Mouse (Mus musculus) urinary bladder, postnatal 25 days (tissue): Measurements from ENCODE around the gene Tas1r3.

ENCODE experiments used
- DNase-seq: peaks from one replicate; pipeline ENCODE4 v3.0.0; 2022; ENCODE audit warnings: low spot score

The Tas1r3 gene

GRCm38 (mm10) chr4:155841003-155841454 is 22.1 kb downstream of the Tas1r3 start:
- peak; percentile 50 for DNase-seq

DNA sequence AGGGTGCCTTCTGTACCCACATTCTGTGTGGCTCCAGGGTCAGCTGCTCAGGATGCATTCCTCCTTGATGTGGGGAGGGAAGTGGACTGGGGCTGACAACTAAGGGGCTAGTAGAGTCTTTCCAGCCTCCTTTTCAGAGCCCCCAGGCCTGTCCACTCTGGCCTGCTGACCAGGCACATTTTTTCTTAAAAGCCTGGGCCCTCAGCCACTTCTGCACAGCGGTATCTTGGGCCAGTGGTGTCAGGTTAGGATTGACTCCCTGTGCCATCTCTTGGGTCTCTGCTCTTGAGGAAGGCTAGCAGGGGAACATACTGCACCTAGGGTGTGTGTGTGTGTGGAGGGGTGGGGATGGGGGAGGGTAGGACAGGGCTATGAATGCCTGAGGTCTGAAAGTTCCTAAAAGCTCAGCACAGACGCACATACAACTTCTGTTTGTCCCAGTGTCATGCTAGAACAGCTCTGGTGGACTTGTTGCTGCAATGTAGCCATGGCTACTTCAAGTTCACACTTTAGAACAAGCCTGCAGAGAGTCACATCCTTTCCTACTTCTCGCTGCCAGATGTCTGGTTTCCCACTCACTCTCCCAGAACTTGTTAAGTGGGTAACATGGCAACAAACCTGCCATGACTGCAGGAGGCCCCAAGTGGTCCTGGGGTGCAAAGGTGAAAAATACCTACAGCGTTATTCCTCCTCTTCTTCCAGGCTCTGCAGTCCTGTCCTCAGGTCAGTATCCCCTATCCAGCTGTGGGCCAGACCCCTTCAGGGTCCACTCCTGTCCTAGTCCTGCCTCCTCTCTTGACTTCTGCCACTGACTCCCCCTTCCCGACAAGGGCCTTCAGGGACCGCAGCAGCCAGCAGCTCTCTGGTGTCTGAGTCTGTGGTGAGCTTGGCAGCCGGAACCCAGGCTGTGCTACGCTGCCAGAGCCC is 22.8 kb downstream of the Tas1r3 start:
- DNase-seq, result no peak

DNA sequence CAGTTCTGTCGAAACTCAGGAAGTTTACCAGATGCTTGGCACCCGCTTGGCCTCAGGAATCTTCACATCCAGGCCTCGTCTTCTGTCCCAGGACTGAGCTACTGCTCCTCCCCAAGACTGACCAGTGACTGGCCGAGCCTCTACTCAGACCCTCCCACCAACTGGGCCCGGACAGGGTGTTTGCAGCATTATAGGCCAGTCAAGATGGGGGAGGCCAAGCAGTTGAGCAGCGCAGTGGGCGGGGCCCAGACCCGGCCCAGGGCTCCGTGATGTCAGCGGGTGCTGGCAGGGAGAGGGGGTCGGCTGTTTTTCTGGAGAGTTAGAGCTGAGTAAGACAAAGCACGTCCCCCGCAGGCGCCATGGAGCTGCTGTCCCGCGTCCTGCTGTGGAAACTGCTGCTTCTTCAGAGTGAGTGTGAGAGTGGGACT is 23.7 kb downstream of the Tas1r3 start, which contains the start of gene Mxra8:
Mxra8 (plus strand) TSS at position 198 of the 428 bp plus-strand sequence.
- DNase-seq, result peak; percentile 67

GRCm38 (mm10) chr4:155838187-155839153 is 24.7 kb downstream of the Tas1r3 start:
- DNase-seq, result no peak

DNA sequence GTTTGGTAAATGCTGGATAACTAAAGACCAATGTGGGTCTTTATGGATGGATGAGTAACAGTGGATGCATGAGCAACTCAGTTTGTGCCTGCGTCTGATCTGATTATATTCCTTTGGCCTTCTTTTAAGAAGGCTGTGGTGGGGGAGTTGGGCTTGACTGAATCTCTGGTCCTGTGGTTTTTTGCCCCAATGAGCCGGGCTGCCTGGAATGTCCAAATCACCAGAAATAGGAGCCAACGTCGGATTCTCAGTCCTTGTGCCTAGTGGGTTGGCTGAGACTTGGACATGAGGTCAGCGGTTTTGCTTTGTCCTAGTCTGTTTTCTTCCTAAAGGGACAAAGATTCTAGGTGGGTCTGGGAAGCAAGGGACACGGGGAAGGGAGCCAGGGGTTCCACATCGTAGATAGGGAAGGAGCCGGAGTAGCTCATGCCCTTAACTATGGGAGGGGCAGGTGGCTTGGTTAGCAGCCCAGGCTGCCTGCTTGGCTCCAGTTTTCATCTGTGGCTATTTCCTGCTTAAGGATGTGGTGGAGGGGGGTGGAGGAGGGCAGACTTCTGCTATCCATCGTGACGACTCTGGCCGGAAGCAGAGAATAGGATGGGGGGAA is 25.7 kb downstream of the Tas1r3 start:
- DNase-seq, result no peak

GRCm38 (mm10) chr4:155833836-155834235 is 29.3 kb downstream of the Tas1r3 start:
- peak; percentile 77 for DNase-seq

DNA sequence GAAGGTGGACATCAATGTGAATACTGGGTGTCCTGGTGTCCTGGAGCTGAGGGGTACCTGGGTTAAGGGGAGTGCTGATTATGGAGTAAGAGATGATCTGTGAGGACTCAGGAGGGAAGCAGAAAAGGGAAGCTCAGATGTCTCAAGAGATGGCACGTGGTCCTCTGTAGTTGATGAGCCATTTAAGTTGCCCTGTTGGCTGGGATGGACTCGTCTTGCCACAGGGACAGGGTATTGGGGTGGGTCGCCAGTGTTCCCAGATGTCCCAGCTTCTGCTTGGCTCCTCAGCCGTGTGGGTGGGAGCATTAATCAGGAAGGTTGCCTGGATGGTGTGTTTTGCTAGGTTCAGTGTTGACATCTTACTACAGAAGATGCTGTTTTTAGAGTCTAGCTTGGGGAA is 29.9 kb downstream of the Tas1r3 start:
- DNase-seq, result no peak

- DNase-seq, result no peak
These were observed 30.8 kb downstream of the Tas1r3 start for GRCm38 (mm10) chr4:155832321-155832720.

GRCm38 (mm10) chr4:155831831-155832230 is 31.3 kb downstream of the Tas1r3 start:
- no peak for DNase-seq

GRCm38 (mm10) chr4:155831205-155831766 is 31.9 kb downstream of the Tas1r3 start, which contains the start of gene Aurkaip1:
TSS of gene Aurkaip1 (plus strand) at chr4:155831272.
- DNase-seq, result peak; percentile 94

- no peak for DNase-seq
These were observed 32.6 kb downstream of the Tas1r3 start for GRCm38 (mm10) chr4:155830596-155830995.

DNA sequence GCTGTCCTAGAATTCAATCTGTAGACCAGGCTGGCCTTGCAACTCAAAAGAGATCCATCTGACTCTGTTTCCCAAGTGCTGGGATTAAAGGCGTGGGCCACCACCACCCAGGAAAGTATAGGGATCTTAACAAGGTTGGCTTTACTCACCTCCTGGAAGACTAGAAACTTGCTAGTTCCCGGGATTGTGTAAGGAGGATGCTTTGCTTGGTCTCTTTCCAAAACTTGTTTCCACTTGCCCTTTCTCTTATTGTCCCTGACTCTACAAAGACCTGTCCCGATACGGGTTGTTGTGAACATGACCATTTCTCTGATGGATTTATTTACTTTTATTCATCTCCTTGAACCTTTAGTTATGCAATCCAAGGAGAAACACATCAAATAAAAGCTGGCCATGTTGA is 33.3 kb downstream of the Tas1r3 start:
- DNase-seq, result no peak

DNA sequence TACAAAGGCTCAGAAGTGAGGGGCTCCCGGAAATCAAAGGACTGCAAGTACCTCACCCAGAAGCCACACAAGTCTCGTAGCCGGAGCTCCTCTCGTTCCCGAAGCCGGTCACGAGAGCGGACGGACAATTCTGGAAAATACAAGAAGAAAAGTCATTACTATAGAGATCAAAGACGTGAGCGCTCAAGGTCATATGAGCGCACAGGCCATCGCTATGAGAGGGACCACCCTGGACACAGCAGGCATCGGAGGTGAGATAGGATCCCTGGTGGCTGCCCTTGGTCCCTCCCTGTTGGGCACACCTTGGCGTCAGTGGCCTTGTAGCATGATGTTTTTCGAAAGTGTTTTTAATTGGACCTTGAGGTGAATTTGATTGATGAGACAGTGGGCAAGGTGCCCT is 39.7 kb downstream of the Tas1r3 start:
- no peak for DNase-seq

- no peak for DNase-seq
These were observed 42.1 kb downstream of the Tas1r3 start for GRCm38 (mm10) chr4:155821025-155821424.

DNA sequence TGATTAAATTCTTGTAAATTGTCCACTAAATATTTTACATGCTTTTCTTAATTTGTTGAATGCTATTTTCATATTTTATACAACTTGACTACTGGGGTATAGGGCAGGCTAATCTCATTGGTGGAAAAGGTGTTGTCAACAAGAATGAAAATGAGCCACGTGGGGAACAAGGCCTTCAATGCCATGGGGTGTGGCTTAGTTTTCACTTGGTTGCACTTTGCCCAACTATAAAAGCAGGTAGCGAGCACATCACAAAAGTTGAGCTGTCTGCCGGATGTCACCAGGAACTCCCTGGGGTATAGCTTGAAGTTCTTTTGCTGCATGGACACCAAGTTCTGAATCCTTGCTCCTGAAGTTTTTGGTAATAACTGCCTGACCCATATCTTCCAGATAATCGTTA is 45.6 kb downstream of the Tas1r3 start:
- no peak for DNase-seq

- DNase-seq, result no peak
These were observed 50.4 kb downstream of the Tas1r3 start for GRCm38 (mm10) chr4:155812665-155813181.

DNA sequence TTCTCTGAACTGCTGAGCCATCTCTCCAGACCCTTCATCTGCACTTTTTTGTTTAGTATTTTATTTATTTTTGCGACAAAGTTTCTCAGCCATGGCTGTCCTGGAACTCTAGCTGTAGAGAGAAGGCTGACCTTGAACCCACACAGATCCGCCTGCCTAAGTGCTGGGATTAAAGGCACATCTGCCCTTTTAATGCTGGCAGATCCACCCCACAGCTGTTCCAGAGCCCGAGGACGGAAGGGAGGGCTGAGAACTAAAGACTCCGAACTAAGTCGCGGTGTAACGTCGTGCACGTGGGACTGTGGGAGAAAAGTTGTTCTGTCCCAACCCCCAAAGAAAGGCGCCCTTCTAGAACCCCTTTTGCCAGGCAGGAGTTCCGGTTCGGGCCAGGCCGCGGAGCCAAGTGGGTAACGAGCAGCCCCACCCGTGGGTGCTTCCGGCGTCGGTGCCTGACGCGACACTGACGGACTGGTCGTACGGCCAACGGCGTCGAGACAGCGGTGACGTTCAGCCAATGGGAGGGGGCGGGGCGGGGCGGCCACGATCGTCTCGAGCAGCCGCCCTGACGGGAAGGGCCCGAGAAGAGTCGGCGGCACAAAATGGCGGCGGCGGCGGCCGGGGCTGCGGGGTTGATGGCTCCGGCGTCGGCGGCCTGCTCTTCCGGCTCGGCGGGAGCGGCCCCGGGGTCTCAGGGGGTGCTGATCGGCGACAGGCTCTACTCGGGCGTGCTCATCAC is 51.1 kb downstream of the Tas1r3 start, which contains the start of gene Ccnl2:
Ccnl2 (plus strand) TSS at position 561 of the 736 bp plus-strand sequence.
- peak; percentile 81 for DNase-seq
